Mouse (Mus musculus) cerebellum, postnatal 36 days (tissue): ENCODE results near the gene Cadm2.

Experiments used
- DNase-seq, 2 experiments: peaks; one replicate each; pipeline ENCODE4 v3.0.0; 2021 to 2022; ENCODE audit warnings: mixed read lengths in 2 of 2

The Cadm2 gene

GRCm38 (mm10) chr16:67509079-67509478 lies 111.6 kb downstream of the Cadm2 start:
- no peak for DNase-seq

GRCm38 (mm10) chr16:67482542-67482941 lies 138.2 kb downstream of the Cadm2 start:
- no peak for DNase-seq

GRCm38 (mm10) chr16:67467041-67467440 lies 153.7 kb downstream of the Cadm2 start:
- no peak for DNase-seq

GRCm38 (mm10) chr16:67436301-67436700 lies 184.4 kb downstream of the Cadm2 start:
- no peak for DNase-seq

GRCm38 (mm10) chr16:67425371-67425770 lies 195.3 kb downstream of the Cadm2 start:
- peak; percentile 36 to 54 for DNase-seq

GRCm38 (mm10) chr16:67410926-67411325 lies 209.8 kb downstream of the Cadm2 start:
- no peak for DNase-seq

GRCm38 (mm10) chr16:67410482-67410881 lies 210.2 kb downstream of the Cadm2 start:
- DNase-seq = peak; percentile 68 to 79

- no peak for DNase-seq
These were observed 253.0 kb downstream of the Cadm2 start for GRCm38 (mm10) chr16:67367745-67368144.

GRCm38 (mm10) chr16:67348011-67348410 lies 272.7 kb downstream of the Cadm2 start:
- peak; percentile 24 to 44 for DNase-seq

GRCm38 (mm10) chr16:67347561-67347960 lies 273.1 kb downstream of the Cadm2 start:
- peak in 1 of 2 experiments; percentile 24 for DNase-seq

- DNase-seq = peak; percentile 42 to 46
These were observed 274.0 kb downstream of the Cadm2 start for GRCm38 (mm10) chr16:67346621-67347290.

GRCm38 (mm10) chr16:67344194-67344593 lies 276.5 kb downstream of the Cadm2 start:
- no peak for DNase-seq

GRCm38 (mm10) chr16:67311033-67311432 lies 309.7 kb downstream of the Cadm2 start:
- DNase-seq = no peak

GRCm38 (mm10) chr16:67284664-67285063 lies 336.0 kb downstream of the Cadm2 start:
- no peak for DNase-seq

- DNase-seq = peak; percentile 56 to 63
These were observed 377.1 kb downstream of the Cadm2 start for GRCm38 (mm10) chr16:67243598-67243997.

GRCm38 (mm10) chr16:67234862-67235261 lies 385.8 kb downstream of the Cadm2 start:
- DNase-seq = no peak

GRCm38 (mm10) chr16:67226696-67227095 lies 394.0 kb downstream of the Cadm2 start:
- DNase-seq = no peak

GRCm38 (mm10) chr16:67203329-67203728 lies 417.4 kb downstream of the Cadm2 start:
- no peak for DNase-seq

- DNase-seq = no peak
These were observed 427.8 kb downstream of the Cadm2 start for GRCm38 (mm10) chr16:67192852-67193415.

- DNase-seq = no peak
These were observed 428.3 kb downstream of the Cadm2 start for GRCm38 (mm10) chr16:67192395-67192794.

GRCm38 (mm10) chr16:67186322-67186721 lies 434.4 kb downstream of the Cadm2 start:
- DNase-seq = peak; percentile 15 to 19

GRCm38 (mm10) chr16:67182958-67183357 lies 437.8 kb downstream of the Cadm2 start:
- no peak for DNase-seq

GRCm38 (mm10) chr16:67175386-67175785 lies 445.3 kb downstream of the Cadm2 start:
- no peak for DNase-seq

- DNase-seq = no peak
These were observed 458.4 kb downstream of the Cadm2 start for GRCm38 (mm10) chr16:67162211-67162790.
